Mouse (Mus musculus): ENCODE data around the gene Slc25a17. TPM values are rescaled to one million over a fixed set of nuclear protein-coding genes. Genes with fewer than 3 reads are reported as not detected.

Slc25a17 gene
- polyA plus RNA-seq, 1 experiment from 2014 or later, result 125 TPM

GRCm38 (mm10) chr15:81298213-81298612 lies 62.4 kb downstream of the Slc25a17 start:
- H3K36me3 ChIP-seq, result no peaks in the 10 kb centered on the region
- no peaks in the 10 kb centered on the region for H3K4me1 ChIP-seq (replicated peaks)
- WGBS, result 82% methylated on average over 6 of the region's 6 CpGs
- H3K9ac ChIP-seq, result no peak overlapping the region
- no peak overlapping the region for H3K4me3 ChIP-seq
- H3K9me3 ChIP-seq, result no peaks in the 10 kb centered on the region
- no peaks in the 10 kb centered on the region for H3K27me3 ChIP-seq
- H3K4me2 ChIP-seq, result no peak overlapping the region
- no peak overlapping the region for H3K27ac ChIP-seq (replicated peaks)
- no peak for ATAC-seq (ENCODE audit: low FRiP score, low read depth)

GRCm38 (mm10) chr15:81297543-81297942 lies 63.1 kb downstream of the Slc25a17 start:
- 76% methylated on average over 3 of the region's 3 CpGs for WGBS
- no peak overlapping the region for H3K9ac ChIP-seq
- H3K4me2 ChIP-seq, result no peak overlapping the region
- H3K27me3 ChIP-seq, result no peaks in the 10 kb centered on the region
- no peak overlapping the region for H3K4me3 ChIP-seq
- H3K9me3 ChIP-seq, result no peaks in the 10 kb centered on the region
- no peaks in the 10 kb centered on the region for H3K36me3 ChIP-seq
- no peak for ATAC-seq (ENCODE audit: low FRiP score, low read depth)
- no peak overlapping the region for H3K27ac ChIP-seq (replicated peaks)
- no peaks in the 10 kb centered on the region for H3K4me1 ChIP-seq (replicated peaks)

GRCm38 (mm10) chr15:81294897-81295296 lies 65.7 kb downstream of the Slc25a17 start:
- no peak for ATAC-seq (ENCODE audit: low FRiP score, low read depth)
- H3K9me3 ChIP-seq, result no peaks in the 10 kb centered on the region
- H3K4me3 ChIP-seq, result no peak overlapping the region
- H3K27ac ChIP-seq (replicated peaks), result no peak overlapping the region
- no peaks in the 10 kb centered on the region for H3K4me1 ChIP-seq (replicated peaks)
- H3K4me2 ChIP-seq, result no peak overlapping the region
- no peaks in the 10 kb centered on the region for H3K36me3 ChIP-seq
- WGBS, result 95% methylated on average over 10 of the region's 10 CpGs
- H3K27me3 ChIP-seq, result no peaks in the 10 kb centered on the region
- H3K9ac ChIP-seq, result no peak overlapping the region

- H3K4me1 ChIP-seq (replicated peaks), result no peaks in the 10 kb centered on the region
- no peak overlapping the region for H3K4me2 ChIP-seq
- no peak for ATAC-seq (ENCODE audit: low FRiP score, low read depth)
- no peaks in the 10 kb centered on the region for H3K9me3 ChIP-seq
- no peak overlapping the region for H3K27ac ChIP-seq (replicated peaks)
- no peak overlapping the region for H3K4me3 ChIP-seq
- H3K27me3 ChIP-seq, result no peaks in the 10 kb centered on the region
- no peaks in the 10 kb centered on the region for H3K36me3 ChIP-seq
- WGBS, result 81% methylated on average over 12 of the region's 12 CpGs
- H3K9ac ChIP-seq, result no peak overlapping the region
These were observed 66.2 kb downstream of the Slc25a17 start for GRCm38 (mm10) chr15:81294386-81294785.

GRCm38 (mm10) chr15:81290747-81291146 lies 69.9 kb downstream of the Slc25a17 start:
- Histone ChIP-seq H3K36me3 (no peaks in the 10 kb centered on the region), H3K9ac (no peak overlapping the region), H3K27me3 (no peaks in the 10 kb centered on the region), H3K27ac (replicated peaks) (no peak overlapping the region), H3K4me3 (no peak overlapping the region), H3K4me2 (no peak overlapping the region), H3K4me1 (replicated peaks) (no peaks in the 10 kb centered on the region), H3K9me3 (no peaks in the 10 kb centered on the region)
- no peak for ATAC-seq (ENCODE audit: low FRiP score, low read depth)
- 85% methylated on average over 9 of the region's 9 CpGs for WGBS

GRCm38 (mm10) chr15:81290230-81290629 lies 70.4 kb downstream of the Slc25a17 start:
- H3K4me3 ChIP-seq, result no peak overlapping the region
- WGBS, result 87% methylated on average over 4 of the region's 4 CpGs
- H3K9ac ChIP-seq, result no peak overlapping the region
- no peak overlapping the region for H3K27ac ChIP-seq (replicated peaks)
- H3K4me1 ChIP-seq (replicated peaks), result no peaks in the 10 kb centered on the region
- H3K4me2 ChIP-seq, result no peak overlapping the region
- H3K36me3 ChIP-seq, result no peaks in the 10 kb centered on the region
- H3K9me3 ChIP-seq, result no peaks in the 10 kb centered on the region
- no peak for ATAC-seq (ENCODE audit: low FRiP score, low read depth)
- H3K27me3 ChIP-seq, result no peaks in the 10 kb centered on the region

DNA sequence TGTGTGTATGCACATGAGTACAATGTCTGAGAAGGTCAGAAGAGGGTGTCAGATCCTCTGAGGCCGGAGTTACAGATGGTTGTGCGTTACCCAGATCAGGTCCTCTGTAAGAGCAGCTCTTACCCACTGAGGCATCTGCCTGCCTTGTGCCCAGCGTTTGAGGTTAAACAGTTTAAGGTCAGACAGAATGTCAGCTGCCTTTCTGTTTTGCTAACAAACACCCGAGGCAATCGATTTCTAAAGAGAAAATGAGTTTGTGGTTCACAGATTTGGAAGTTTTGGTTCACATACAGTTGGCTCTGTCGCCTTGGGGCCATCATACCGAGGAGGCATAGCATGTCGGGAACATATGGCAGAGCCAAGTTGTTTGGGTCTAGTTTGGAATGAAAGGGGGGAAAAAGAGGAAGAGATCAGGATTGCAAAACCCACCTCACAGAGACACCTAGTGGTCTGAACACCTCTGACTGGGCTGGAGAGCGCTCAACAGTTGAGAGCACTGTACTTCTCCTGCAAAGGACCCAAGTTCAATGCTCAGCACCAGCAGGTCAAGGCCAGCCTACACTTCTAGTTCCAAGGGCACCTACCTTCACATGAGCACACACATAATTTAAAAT lies 76.4 kb downstream of the Slc25a17 start:
- no peak for ATAC-seq (ENCODE audit: low FRiP score, low read depth)
- no peak overlapping the region for H3K9ac ChIP-seq
- 82% methylated on average over 9 of the region's 9 CpGs for WGBS
- H3K27me3 ChIP-seq, result no peaks in the 10 kb centered on the region
- H3K4me1 ChIP-seq (replicated peaks), result no peaks in the 10 kb centered on the region
- no peak overlapping the region for H3K4me2 ChIP-seq
- H3K9me3 ChIP-seq, result no peaks in the 10 kb centered on the region
- no peak overlapping the region for H3K4me3 ChIP-seq
- H3K27ac ChIP-seq (replicated peaks), result no peak overlapping the region
- no peaks in the 10 kb centered on the region for H3K36me3 ChIP-seq

- Histone ChIP-seq H3K4me2 (no peak overlapping the region), H3K9ac (no peak overlapping the region), H3K4me1 (replicated peaks) (peaks cover 15% of the 10 kb centered on the region), H3K27me3 (no peaks in the 10 kb centered on the region), H3K9me3 (no peaks in the 10 kb centered on the region), H3K4me3 (no peak overlapping the region), H3K27ac (replicated peaks) (peak overlapping the region; percentile 39; the same call in 1 of the 2 replicates), H3K36me3 (no peaks in the 10 kb centered on the region)
- 71% methylated on average over 6 of the region's 6 CpGs for WGBS
- ATAC-seq (ENCODE audit: low FRiP score, low read depth), result no peak
These were observed 81.9 kb downstream of the Slc25a17 start for GRCm38 (mm10) chr15:81278699-81279098.

GRCm38 (mm10) chr15:81277928-81278327 lies 82.7 kb downstream of the Slc25a17 start:
- H3K27me3 ChIP-seq, result no peaks in the 10 kb centered on the region
- WGBS, result 6% methylated on average over 9 of the region's 11 CpGs
- peaks cover 22% of the 10 kb centered on the region for H3K4me1 ChIP-seq (replicated peaks)
- peak overlapping the region; percentile 26; the same call in 1 of the 2 replicates for H3K27ac ChIP-seq (replicated peaks)
- no peaks in the 10 kb centered on the region for H3K9me3 ChIP-seq
- H3K9ac ChIP-seq, result no peak overlapping the region
- no peak overlapping the region for H3K4me2 ChIP-seq
- no peak overlapping the region for H3K4me3 ChIP-seq
- ATAC-seq (ENCODE audit: low FRiP score, low read depth), result peak; percentile 86
- no peaks in the 10 kb centered on the region for H3K36me3 ChIP-seq

DNA sequence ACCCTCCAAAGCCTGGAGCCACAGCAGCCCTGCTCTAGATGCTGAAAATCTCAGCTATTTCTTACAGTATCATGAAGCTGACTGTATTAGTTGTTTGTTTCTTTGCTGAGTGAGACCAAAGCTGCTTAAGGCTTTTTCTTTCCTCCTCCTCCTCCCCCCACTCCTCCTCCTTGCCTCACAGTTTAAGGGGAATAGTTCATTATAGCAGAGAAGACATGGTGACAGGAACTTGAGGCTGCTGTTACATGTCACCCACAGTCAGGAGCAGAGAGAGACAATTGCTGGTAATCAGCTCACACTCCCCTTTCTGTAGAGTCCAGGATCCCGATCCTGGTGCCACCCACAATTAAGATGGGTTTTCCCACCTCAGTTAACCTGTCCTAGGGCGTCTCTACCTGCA lies 87.3 kb downstream of the Slc25a17 start:
- ATAC-seq (ENCODE audit: low FRiP score, low read depth), result peak; percentile 17; the same call in 1 of the 2 replicates

GRCm38 (mm10) chr15:81272305-81273053 lies 88.1 kb downstream of the Slc25a17 start:
- ATAC-seq (ENCODE audit: low FRiP score, low read depth), result peak; percentile 74
- 9% methylated on average over 13 of the region's 13 CpGs for WGBS
- H3K9me3 ChIP-seq, result no peaks in the 10 kb centered on the region
- peak overlapping the region; percentile 18; the same call in 1 of the 2 replicates for H3K9ac ChIP-seq
- peaks cover 20% of the 10 kb centered on the region for H3K4me1 ChIP-seq (replicated peaks)
- H3K36me3 ChIP-seq, result no peaks in the 10 kb centered on the region
- no peak overlapping the region for H3K4me3 ChIP-seq
- H3K4me2 ChIP-seq, result peak overlapping the region; percentile 38
- peak overlapping the region; percentile 79 for H3K27ac ChIP-seq (replicated peaks)
- H3K27me3 ChIP-seq, result no peaks in the 10 kb centered on the region

More for the DNA sequence above, 87.3 kb downstream of the Slc25a17 start:
- Histone ChIP-seq H3K27me3 (no peaks in the 10 kb centered on the region), H3K4me3 (no peak overlapping the region), H3K9ac (no peak overlapping the region), H3K9me3 (no peaks in the 10 kb centered on the region), H3K27ac (replicated peaks) (peak overlapping the region; percentile 79), H3K36me3 (no peaks in the 10 kb centered on the region), H3K4me2 (no peak overlapping the region), H3K4me1 (replicated peaks) (peaks cover 29% of the 10 kb centered on the region)
- 64% methylated on average over 2 of the region's 2 CpGs for WGBS
